Mouse (Mus musculus) liver, embryonic 14.5 days (tissue): Measurements from ENCODE around the gene Aqp12.

Source experiments
- CTCF ChIP-seq: IDR thresholded peaks from 2 replicates; pipeline ENCODE4 v1.5.1; 2016; ENCODE audit warnings: antibody characterized with exemption, low read depth, control low read depth
- EP300 ChIP-seq: IDR thresholded peaks from 2 replicates; pipeline ENCODE4 v1.6.1; 2016; ENCODE audit warnings: antibody characterized with exemption, low read depth

- TF ChIP-seq CTCF: no peak
- no peak for TF ChIP-seq EP300
Measured at GRCm38 (mm10) chr1:92982931-92983605, 23.1 kb upstream of the Aqp12 start.
